Mouse (Mus musculus): ENCODE results near the gene Nebl. TPM values are rescaled to one million over a fixed set of nuclear protein-coding genes. Genes with fewer than 3 reads are reported as not detected.

The Nebl gene
- polyA plus RNA-seq, 1 experiment = 1.2 TPM

DNA sequence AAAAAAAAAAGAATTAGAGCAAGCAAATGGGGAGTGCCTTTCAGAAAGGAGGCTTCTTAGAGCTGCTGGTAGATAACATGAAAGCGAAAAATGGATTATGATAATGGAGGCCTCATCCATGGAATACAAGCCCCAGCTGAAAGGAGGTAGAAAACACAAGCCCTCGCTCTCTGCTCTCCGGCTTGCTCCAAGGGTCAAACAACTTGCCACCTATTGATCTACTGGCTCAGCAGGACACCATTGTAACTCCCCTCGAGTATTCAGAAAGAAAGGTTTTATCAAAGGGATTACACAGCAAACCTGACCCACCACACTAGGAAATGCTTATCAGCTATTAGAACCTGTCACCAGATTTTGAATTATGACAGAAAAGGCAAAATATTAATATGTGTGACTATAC lies 131.4 kb downstream of the Nebl start:
- no peaks in the 10 kb centered on the region for H3K36me3 ChIP-seq (ENCODE audit: control insufficient read depth, insufficient read depth, low read length, poor library complexity, severe bottlenecking)
- H3K27me3 ChIP-seq (ENCODE audit: control insufficient read depth, insufficient read depth, low read length, poor library complexity, severe bottlenecking) = no peaks in the 10 kb centered on the region; the same call in none of the 2 replicates
- no peak overlapping the region for H3K4me3 ChIP-seq (ENCODE audit: low read depth, low read length)
- no peak overlapping the region for H3K27ac ChIP-seq (ENCODE audit: insufficient read depth, low read length)
- no peaks in the 10 kb centered on the region for H3K4me1 ChIP-seq (ENCODE audit: control insufficient read depth, insufficient read depth, low read length)
- TF ChIP-seq CTCF (IDR thresholded peaks at IDR 0.05; ENCODE audit: low read depth, low read length) (no peak), EP300 (IDR thresholded peaks at IDR 0.05; ENCODE audit: insufficient read depth, low read depth, low read length) (no peak), POLR2A (IDR thresholded peaks at IDR 0.05; ENCODE audit: insufficient read depth, low read length) (no peak)
- H3K9me3 ChIP-seq (replicated peaks; ENCODE audit: control insufficient read depth, insufficient read depth, low read length, poor library complexity, severe bottlenecking) = no peaks in the 10 kb centered on the region
- H3K9ac ChIP-seq (ENCODE audit: low read depth, poor library complexity, severe bottlenecking) = no peak overlapping the region

DNA sequence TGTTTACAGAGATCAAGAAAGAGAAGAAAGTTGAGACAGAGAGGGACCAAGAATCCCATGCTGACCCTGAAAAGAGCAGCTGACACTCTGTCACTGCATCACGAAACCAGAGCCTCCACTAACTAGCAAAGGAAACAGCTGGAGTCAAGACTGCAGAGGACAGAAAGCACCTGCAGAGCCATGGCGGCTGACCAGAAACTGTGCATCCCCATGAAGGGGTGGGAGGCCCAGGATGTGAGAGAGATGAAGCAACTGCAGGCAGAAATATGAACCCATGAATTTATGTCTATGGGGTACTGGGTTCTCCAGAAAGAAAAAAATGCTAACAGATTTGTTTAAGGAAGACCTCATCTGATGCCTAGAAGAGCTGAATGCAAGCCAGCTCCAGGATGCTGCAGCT lies 133.3 kb downstream of the Nebl start:
- no peaks in the 10 kb centered on the region; the same call in 1 of the 2 replicates for H3K9me3 ChIP-seq (replicated peaks; ENCODE audit: control insufficient read depth, insufficient read depth, low read length, poor library complexity, severe bottlenecking)
- TF ChIP-seq EP300 (IDR thresholded peaks at IDR 0.05; ENCODE audit: insufficient read depth, low read depth, low read length) (no peak), POLR2A (IDR thresholded peaks at IDR 0.05; ENCODE audit: insufficient read depth, low read length) (no peak), CTCF (IDR thresholded peaks at IDR 0.05; ENCODE audit: low read depth, low read length) (no peak)
- H3K9ac ChIP-seq (ENCODE audit: low read depth, poor library complexity, severe bottlenecking) = no peak overlapping the region
- no peaks in the 10 kb centered on the region for H3K4me1 ChIP-seq (ENCODE audit: control insufficient read depth, insufficient read depth, low read length)
- H3K4me3 ChIP-seq (ENCODE audit: low read depth, low read length) = no peak overlapping the region
- no peaks in the 10 kb centered on the region; the same call in none of the 2 replicates for H3K27me3 ChIP-seq (ENCODE audit: control insufficient read depth, insufficient read depth, low read length, poor library complexity, severe bottlenecking)
- H3K27ac ChIP-seq (ENCODE audit: insufficient read depth, low read length) = no peak overlapping the region
- no peaks in the 10 kb centered on the region for H3K36me3 ChIP-seq (ENCODE audit: control insufficient read depth, insufficient read depth, low read length, poor library complexity, severe bottlenecking)

DNA sequence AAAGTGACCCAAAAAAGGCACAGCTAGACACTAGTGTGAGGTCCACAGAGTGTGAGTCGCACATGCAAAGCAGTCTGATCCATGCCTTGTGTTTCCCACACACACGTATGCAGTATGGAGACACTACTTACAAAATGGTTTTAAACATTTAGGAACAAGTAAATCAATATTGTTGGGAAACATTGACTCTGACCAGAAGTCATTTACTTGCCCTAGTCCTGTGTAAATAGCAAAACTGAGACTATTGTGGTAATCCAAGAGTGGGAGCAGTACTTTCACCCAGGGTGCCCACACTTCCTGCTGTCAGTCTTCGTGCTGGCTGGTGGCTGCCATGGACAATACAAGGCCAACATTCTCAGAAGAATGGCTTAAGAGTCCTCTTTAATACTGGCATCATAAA lies 141.6 kb downstream of the Nebl start:
- no peaks in the 10 kb centered on the region for H3K36me3 ChIP-seq (ENCODE audit: control insufficient read depth, insufficient read depth, low read length, poor library complexity, severe bottlenecking)
- no peak overlapping the region for H3K27ac ChIP-seq (ENCODE audit: insufficient read depth, low read length)
- no peaks in the 10 kb centered on the region for H3K27me3 ChIP-seq (ENCODE audit: control insufficient read depth, insufficient read depth, low read length, poor library complexity, severe bottlenecking)
- TF ChIP-seq POLR2A (IDR thresholded peaks at IDR 0.05; ENCODE audit: insufficient read depth, low read length) = no peak
- no peak overlapping the region for H3K9ac ChIP-seq (ENCODE audit: low read depth, poor library complexity, severe bottlenecking)
- H3K9me3 ChIP-seq (replicated peaks; ENCODE audit: control insufficient read depth, insufficient read depth, low read length, poor library complexity, severe bottlenecking) = no peaks in the 10 kb centered on the region; the same call in 1 of the 2 replicates
- H3K4me3 ChIP-seq (ENCODE audit: low read depth, low read length) = no peak overlapping the region
- H3K4me1 ChIP-seq (ENCODE audit: control insufficient read depth, insufficient read depth, low read length) = no peaks in the 10 kb centered on the region

DNA sequence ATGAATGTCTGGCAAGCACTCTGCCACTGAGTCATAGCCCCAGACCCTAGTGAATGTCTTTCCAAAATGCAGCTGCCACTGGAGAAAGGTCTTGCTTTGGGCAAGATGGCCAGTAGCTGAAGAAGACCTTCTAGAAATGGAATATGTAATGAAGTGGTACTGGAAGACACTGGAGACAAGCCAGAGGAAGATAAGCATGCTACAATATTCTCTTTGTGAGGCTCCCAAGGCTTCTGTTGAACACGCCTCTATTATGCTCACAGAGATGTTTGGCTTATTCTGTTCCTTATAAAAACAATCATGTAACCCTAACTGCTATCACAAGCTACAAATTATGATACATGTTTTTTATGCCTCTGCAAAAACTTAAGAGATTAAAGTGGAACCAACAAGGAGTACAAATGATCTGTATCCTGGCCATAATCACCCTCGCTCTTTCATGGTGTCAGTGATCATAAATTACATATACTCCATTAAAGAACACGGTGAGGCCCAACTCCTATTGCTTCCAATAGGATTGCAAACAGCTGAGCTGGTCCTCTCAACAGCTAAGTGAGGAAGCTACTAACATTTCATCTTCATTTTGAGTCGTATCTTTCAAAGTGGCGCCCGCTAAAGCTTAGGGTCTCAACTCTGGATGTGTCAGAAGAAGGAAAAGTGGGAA lies 145.8 kb downstream of the Nebl start:
- Histone ChIP-seq H3K9me3 (replicated peaks; ENCODE audit: control insufficient read depth, insufficient read depth, low read length, poor library complexity, severe bottlenecking) (no peaks in the 10 kb centered on the region), H3K9ac (ENCODE audit: low read depth, poor library complexity, severe bottlenecking) (no peak overlapping the region), H3K27ac (ENCODE audit: insufficient read depth, low read length) (no peak overlapping the region), H3K4me3 (ENCODE audit: low read depth, low read length) (no peak overlapping the region), H3K27me3 (ENCODE audit: control insufficient read depth, insufficient read depth, low read length, poor library complexity, severe bottlenecking) (no peaks in the 10 kb centered on the region), H3K36me3 (ENCODE audit: control insufficient read depth, insufficient read depth, low read length, poor library complexity, severe bottlenecking) (no peaks in the 10 kb centered on the region), H3K4me1 (ENCODE audit: control insufficient read depth, insufficient read depth, low read length) (no peaks in the 10 kb centered on the region)
- TF ChIP-seq CTCF (IDR thresholded peaks at IDR 0.05; ENCODE audit: low read depth, low read length) (no peak), EP300 (IDR thresholded peaks at IDR 0.05; ENCODE audit: insufficient read depth, low read depth, low read length) (no peak), POLR2A (IDR thresholded peaks at IDR 0.05; ENCODE audit: insufficient read depth, low read length) (no peak)

DNA sequence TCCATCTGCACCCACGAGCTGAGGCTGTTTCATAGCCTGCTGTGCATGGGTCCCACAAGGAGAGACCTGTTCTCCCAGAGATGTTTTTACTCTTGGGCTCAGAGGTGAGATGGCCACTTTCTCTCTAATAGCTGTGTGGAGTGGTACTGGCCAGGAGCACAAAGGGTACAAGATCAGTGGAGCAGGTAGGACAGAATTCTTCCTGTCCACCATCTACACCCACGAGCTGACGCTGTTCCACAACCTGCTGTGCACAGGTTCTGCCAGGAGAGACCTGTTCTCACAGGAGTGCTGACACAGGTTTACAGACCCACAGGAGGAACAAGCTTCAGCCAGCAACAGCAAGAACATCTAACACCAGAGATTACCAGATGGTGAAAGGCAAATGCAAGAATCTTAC lies 155.6 kb downstream of the Nebl start:
- H3K36me3 ChIP-seq (ENCODE audit: control insufficient read depth, insufficient read depth, low read length, poor library complexity, severe bottlenecking) = no peaks in the 10 kb centered on the region
- H3K27ac ChIP-seq (ENCODE audit: insufficient read depth, low read length) = no peak overlapping the region
- H3K27me3 ChIP-seq (ENCODE audit: control insufficient read depth, insufficient read depth, low read length, poor library complexity, severe bottlenecking) = no peaks in the 10 kb centered on the region
- no peaks in the 10 kb centered on the region for H3K4me1 ChIP-seq (ENCODE audit: control insufficient read depth, insufficient read depth, low read length)
- H3K9ac ChIP-seq (ENCODE audit: low read depth, poor library complexity, severe bottlenecking) = no peak overlapping the region
- H3K4me3 ChIP-seq (ENCODE audit: low read depth, low read length) = no peak overlapping the region
- no peaks in the 10 kb centered on the region for H3K9me3 ChIP-seq (replicated peaks; ENCODE audit: control insufficient read depth, insufficient read depth, low read length, poor library complexity, severe bottlenecking)
- TF ChIP-seq CTCF (IDR thresholded peaks at IDR 0.05; ENCODE audit: low read depth, low read length) = no peak
- no peak for TF ChIP-seq EP300 (IDR thresholded peaks at IDR 0.05; ENCODE audit: insufficient read depth, low read depth, low read length)
- TF ChIP-seq POLR2A (IDR thresholded peaks at IDR 0.05; ENCODE audit: insufficient read depth, low read length) = no peak

DNA sequence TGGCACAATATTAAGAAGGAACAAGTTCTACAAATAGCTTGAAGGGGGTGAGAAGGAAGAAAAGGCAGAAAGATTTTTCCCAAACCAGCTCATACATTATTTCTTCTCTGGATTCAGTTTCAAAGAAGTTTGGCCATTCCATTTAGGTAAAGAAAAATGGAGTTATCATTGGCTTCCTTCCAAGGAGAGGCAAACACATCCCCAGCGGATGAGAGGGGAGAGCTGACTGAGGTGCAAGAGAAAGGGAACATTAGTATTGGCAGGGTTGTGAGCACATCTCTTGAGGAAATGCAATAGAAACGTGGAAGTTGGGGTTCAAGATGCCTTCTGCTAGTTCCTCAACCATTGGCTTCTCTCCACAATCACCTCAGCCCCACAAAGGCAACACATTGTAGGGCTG lies 159.5 kb downstream of the Nebl start:
- TF ChIP-seq CTCF (IDR thresholded peaks at IDR 0.05; ENCODE audit: low read depth, low read length) (no peak), EP300 (IDR thresholded peaks at IDR 0.05; ENCODE audit: insufficient read depth, low read depth, low read length) (no peak), POLR2A (IDR thresholded peaks at IDR 0.05; ENCODE audit: insufficient read depth, low read length) (no peak)
- H3K9me3 ChIP-seq (replicated peaks; ENCODE audit: control insufficient read depth, insufficient read depth, low read length, poor library complexity, severe bottlenecking) = no peaks in the 10 kb centered on the region
- H3K4me3 ChIP-seq (ENCODE audit: low read depth, low read length) = no peak overlapping the region
- no peak overlapping the region for H3K27ac ChIP-seq (ENCODE audit: insufficient read depth, low read length)
- no peaks in the 10 kb centered on the region for H3K4me1 ChIP-seq (ENCODE audit: control insufficient read depth, insufficient read depth, low read length)
- no peak overlapping the region for H3K9ac ChIP-seq (ENCODE audit: low read depth, poor library complexity, severe bottlenecking)
- no peaks in the 10 kb centered on the region for H3K36me3 ChIP-seq (ENCODE audit: control insufficient read depth, insufficient read depth, low read length, poor library complexity, severe bottlenecking)
- no peaks in the 10 kb centered on the region for H3K27me3 ChIP-seq (ENCODE audit: control insufficient read depth, insufficient read depth, low read length, poor library complexity, severe bottlenecking)
